Mouse (Mus musculus) embryo, embryonic 10 days (tissue): ENCODE measurements around the gene Farp1.

Source experiments
- DNase-seq: peaks from one replicate; pipeline ENCODE4 v3.0.0-alpha.2; 2015; ENCODE audit warnings: low spot score

Farp1 gene

GRCm38 (mm10) chr14:121057750-121058149 lies 22.8 kb downstream of the Farp1 start:
- DNase-seq, result no peak

DNA sequence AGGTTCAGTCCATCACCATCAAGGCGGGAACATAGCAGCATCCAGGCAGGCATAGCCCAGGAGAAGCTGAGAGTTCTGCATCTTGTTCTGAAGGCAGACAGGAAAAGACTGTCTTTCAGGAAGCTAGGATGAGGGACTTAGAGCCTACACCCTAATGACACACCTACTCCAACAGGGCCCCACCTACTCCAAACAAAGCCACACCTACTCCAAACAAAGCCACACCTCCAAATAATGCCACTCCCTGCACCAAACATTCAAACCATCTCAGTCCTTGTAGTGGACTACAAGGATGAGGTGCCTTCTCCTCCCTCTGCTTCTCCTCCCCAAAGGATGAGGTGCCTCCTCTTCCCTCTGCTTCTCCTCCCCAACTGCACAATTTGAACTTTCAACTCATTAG lies 23.5 kb downstream of the Farp1 start:
- DNase-seq, result no peak

GRCm38 (mm10) chr14:121059266-121059665 lies 24.3 kb downstream of the Farp1 start:
- DNase-seq, result peak; percentile 74

DNA sequence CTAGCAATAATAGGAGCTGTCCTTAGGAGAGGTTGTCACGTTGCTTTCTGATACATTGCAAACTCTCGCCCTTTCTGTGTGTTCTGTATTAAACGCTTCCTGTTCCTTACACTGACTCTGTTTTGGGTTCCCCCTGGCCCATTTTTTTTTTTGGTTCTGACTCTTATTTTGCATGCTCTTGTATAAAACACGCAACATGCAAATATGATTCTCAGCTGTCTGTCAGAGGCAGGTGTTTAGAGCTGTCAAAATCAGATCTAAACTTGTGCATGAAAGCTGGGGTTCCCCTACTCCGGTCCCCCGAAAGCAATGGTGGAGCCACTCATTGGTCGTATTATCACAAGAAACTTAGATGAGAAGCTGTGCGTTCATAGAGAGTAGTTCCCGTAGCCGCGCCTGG lies 25.5 kb downstream of the Farp1 start:
- DNase-seq, result no peak

- no peak for DNase-seq
Measured at GRCm38 (mm10) chr14:121061686-121062085, 26.7 kb downstream of the Farp1 start.

- DNase-seq, result no peak
Measured at GRCm38 (mm10) chr14:121062238-121063082, 27.5 kb downstream of the Farp1 start.

DNA sequence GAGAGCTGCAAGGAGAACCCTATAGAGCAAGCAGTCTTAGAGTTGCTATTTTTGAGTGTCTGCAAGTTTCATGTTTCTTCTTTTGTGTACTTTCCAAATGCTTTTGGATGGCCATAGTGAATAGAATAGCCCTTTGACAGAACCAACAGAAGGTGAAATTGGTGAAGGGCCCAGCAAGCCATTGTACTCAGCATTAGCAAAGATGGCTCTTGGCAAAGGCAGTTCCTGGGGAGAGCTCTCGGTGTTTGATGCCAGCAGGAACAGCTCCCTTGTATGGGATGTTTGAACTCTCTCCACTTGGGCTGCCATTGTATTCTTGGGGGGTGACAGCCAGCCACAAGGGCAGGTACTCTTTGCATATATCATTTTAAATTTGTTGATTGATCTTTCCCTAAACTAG lies 29.7 kb downstream of the Farp1 start:
- no peak for DNase-seq

- DNase-seq, result no peak
Measured at GRCm38 (mm10) chr14:121073093-121073866, 38.3 kb downstream of the Farp1 start.

DNA sequence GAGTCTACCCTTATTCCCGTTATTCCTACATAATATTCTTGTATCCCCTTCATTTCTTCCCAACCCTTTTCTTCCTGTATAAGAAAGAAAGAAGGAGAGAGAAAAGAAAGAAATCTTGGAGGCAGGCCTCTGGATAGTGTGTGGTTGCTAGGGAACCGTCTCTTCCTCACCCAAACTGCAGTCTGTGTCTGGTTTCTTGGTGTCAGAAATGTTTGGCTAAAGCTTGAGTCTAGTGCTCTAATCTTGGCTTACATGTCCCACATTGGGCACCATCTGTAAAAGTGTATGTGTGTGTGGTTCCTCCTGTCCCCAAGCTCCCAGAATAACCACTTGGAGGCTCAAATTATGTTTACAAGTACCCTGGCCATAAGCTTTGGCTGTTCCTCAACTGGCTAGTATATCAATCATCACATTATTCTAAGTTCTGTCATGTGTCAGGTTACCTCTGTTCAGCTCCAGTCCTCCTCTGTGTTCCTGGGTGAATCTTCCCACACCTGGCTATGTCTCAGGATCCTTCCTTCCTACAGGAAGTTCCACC lies 39.3 kb downstream of the Farp1 start:
- DNase-seq, result no peak

- no peak for DNase-seq
Measured at GRCm38 (mm10) chr14:121080739-121081138, 45.7 kb downstream of the Farp1 start.

GRCm38 (mm10) chr14:121082341-121082740 lies 47.3 kb downstream of the Farp1 start:
- no peak for DNase-seq

GRCm38 (mm10) chr14:121082793-121083192 lies 47.8 kb downstream of the Farp1 start:
- DNase-seq, result no peak

GRCm38 (mm10) chr14:121083352-121083751 lies 48.4 kb downstream of the Farp1 start:
- no peak for DNase-seq

- DNase-seq, result no peak
Measured at GRCm38 (mm10) chr14:121092517-121092916, 57.5 kb downstream of the Farp1 start.

DNA sequence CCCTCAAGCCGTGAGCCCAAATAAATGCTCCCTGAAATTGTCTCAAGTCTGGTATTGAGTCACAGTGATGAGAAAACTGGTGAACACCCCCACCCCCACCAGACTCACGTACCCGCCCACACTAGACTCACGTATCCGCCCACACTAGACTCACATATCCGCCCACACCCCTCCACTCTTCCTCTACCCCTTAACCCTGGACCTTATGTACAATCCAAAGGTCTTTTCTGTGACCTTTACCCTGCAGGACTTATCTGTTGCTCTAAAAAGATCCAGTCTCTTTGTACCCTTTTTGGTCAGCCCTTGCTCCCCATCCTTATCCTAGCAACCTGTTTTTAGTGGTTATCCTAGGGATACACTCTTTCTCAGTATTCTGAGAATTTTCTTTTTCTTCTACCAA lies 58.9 kb downstream of the Farp1 start:
- DNase-seq, result no peak

DNA sequence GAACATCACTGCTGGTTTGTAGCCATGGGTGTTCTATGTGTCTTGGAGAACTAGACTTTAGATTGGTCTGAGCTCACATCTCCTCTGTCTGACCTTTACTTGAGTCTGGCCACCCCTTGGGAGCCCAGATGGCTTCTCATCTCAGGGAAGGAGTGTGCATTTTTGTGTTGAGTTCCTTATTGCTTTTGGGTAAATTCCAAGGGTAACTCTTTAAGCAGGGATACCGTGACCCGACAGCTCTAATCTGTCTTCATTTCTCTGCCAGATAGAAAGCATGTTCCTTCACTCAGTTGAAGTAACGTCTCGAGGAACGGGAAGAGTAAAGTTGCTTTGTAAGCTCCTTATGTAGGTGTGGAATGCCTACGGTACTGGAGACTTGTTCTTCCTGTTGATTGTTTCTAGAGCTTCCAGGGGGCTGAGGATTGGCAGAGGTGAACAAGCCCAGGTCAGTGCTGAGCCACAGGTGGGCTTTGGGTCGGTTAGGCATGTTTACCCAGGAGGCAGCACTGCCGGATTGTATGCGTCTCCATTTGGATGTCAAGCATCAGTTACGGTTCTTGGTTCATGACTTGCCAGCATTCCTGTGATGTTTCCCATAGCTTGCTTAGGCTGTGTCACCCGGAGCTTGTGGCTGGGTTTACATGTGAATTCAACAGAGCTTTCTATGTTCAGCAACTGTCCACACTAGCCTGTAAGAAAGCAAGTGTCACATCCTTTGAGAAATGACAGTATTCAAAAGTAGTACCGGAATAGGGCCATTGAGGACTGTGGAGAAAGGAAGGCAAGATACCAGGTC lies 62.8 kb downstream of the Farp1 start:
- DNase-seq, result no peak

DNA sequence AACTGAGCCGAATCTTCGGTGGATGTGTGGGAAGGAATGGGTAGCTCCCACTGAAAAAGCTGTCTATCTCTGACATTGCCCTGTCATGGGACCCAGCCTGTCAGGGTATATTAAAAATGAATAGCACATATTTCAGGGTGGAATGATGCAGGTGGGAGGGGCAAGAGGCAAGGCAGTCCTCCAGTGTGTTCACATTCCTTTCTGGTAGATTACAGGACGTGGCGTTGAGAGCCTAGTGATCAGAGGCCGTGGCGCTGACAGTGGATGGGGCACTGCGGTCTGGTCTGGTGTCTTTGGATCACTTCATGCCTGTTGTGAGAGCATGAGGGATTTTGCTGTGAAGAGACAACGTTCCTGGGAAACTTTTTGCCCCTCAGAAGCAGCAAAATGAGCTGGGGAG lies 64.1 kb downstream of the Farp1 start:
- DNase-seq, result no peak

- no peak for DNase-seq
Measured at GRCm38 (mm10) chr14:121099876-121100275, 64.9 kb downstream of the Farp1 start.

DNA sequence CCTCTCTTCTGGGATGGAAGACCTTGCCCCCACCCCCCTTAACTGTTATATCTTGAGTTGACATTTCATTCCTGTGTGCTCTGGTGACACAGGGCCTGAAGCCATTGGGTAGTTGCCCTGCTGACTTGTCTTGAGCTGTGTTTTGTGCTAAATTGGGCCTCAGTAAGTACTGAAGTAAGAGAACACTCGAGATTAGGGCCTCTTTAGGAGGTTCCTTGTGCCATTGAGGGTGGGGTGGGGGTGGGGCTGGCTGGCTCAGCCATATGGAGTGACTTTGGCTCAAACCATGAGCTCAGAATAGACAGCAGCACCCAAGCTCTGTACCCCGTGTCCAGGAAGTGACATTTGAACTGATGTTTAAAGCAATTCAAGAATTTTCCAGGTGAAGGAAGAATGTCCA lies 65.8 kb downstream of the Farp1 start:
- DNase-seq, result no peak

DNA sequence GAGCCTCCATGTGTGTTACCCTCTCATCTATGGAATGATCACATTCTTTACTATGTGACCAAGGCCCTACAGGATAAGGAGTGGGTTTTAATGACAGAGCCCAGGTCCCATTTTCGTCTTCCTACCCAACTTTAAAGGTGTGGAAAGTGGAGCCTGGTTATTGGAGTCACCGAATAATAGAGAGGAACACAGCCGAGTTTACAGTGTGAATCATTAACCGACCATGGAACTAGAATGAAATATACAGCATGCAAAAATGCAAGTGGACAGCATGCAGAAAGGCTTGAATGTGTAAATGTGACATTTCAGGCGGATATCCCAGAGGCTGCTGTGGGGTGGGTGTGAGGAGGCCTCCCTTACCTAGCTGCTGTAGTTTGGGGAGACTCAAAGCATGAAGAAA lies 66.5 kb downstream of the Farp1 start:
- DNase-seq, result no peak

GRCm38 (mm10) chr14:121102599-121102998 lies 67.6 kb downstream of the Farp1 start:
- DNase-seq, result no peak

GRCm38 (mm10) chr14:121103459-121103858 lies 68.5 kb downstream of the Farp1 start:
- DNase-seq, result no peak
